Mouse (Mus musculus): ENCODE data around the gene Pdgfd. TPM values are rescaled to one million over a fixed set of nuclear protein-coding genes. Genes with fewer than 3 reads are reported as not detected.

The Pdgfd gene
- 1.9 and 2.2 TPM in 2 replicates for polyA plus RNA-seq (2015; fragmentation: Nextera tagmentation; extraction: Ambion mirVana)

DNA sequence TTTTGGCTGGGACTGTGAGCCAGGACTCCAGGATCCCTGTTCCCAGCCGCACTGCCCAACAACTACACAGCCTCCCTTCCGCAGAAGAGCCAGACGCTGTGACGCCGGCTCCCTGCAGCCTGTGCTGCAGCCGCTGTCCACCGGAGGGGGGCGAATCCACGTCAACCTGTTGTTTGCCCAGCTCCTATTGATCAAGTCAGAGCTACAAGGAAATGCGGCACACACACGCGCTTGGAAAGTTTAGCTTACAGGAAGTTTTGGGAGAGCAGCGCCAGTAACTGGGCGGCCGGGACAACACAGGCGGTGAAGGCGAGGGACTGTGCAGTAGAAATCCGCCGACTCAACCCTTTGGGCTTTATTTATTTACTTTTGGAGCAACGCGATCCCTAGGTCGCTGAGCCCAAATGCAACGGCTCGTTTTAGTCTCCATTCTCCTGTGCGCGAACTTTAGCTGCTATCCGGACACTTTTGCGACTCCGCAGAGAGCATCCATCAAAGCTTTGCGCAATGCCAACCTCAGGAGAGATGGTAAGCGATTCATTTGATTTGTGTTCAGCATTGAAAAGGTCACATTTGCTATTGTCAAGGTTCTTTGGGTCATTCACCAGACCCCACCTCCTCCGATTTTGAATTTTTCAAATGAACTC is at the start of gene Pdgfd:
Pdgfd (plus strand) TSS at position 194 of the 647 bp plus-strand sequence.
- peaks cover 9% of the 10 kb centered on the region for H3K4me1 ChIP-seq (replicated peaks; ENCODE audit: control insufficient read depth, insufficient read depth, low read length)
- H3K36me3 ChIP-seq (ENCODE audit: control insufficient read depth, insufficient read depth): no peaks in the 10 kb centered on the region
- WGBS: under 1% methylated on average over 32 of the region's 32 CpGs
- peak within 1 kb of the TSS; percentile 40 for H3K4me3 ChIP-seq (replicated peaks; ENCODE audit: low read length)
- peak within 1 kb of the TSS; percentile 69 for H3K4me2 ChIP-seq (ENCODE audit: low read length)
- no peaks in the 10 kb centered on the region for H3K9me3 ChIP-seq (ENCODE audit: control insufficient read depth, low read length)
- peak within 1 kb of the TSS; percentile 35 for H3K9ac ChIP-seq (replicated peaks; ENCODE audit: low read depth, low read length)
- H3K27ac ChIP-seq (ENCODE audit: low read length): no peak within 1 kb of the TSS
- H3K27me3 ChIP-seq (replicated peaks; ENCODE audit: control insufficient read depth, insufficient read depth, low read length): 0 out of 2 replicates have a peak, but pooled peaks cover 2% of the 10 kb centered on the region
- peak; percentile 93 for ATAC-seq

DNA sequence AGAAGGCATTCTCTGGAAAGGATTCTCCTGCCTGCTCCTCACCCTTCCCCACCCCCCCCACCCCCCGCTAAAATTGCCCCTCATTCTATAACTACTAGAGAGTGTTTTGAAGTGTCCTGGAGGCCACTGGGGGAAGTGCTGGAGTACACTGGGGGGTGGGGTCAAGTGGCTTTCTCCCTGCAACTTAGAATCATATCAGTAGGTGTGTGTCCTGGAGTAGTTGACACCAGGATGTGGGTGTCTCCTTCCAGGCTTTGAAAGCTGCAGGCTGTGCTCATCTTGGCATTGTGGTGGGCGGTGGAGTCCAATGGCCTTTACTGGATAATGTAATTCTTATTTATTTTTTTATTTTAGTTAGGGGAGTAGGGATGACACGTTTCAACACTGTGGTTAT is 651 bp downstream of the Pdgfd start:
- H3K9me3 ChIP-seq (ENCODE audit: control insufficient read depth, low read length): no peaks in the 10 kb centered on the region
- H3K9ac ChIP-seq (replicated peaks; ENCODE audit: low read depth, low read length): no peak overlapping the region
- H3K27me3 ChIP-seq (replicated peaks; ENCODE audit: control insufficient read depth, insufficient read depth, low read length): 0 out of 2 replicates have a peak, but pooled peaks cover 2% of the 10 kb centered on the region
- H3K27ac ChIP-seq (ENCODE audit: low read length): no peak overlapping the region
- H3K4me3 ChIP-seq (replicated peaks; ENCODE audit: low read length): peak overlapping the region; percentile 40
- WGBS: 56% methylated on average over 3 of the region's 3 CpGs
- peak; percentile 12; the same call in 1 of the 2 replicates for ATAC-seq
- H3K4me2 ChIP-seq (ENCODE audit: low read length): peak overlapping the region; percentile 69
- H3K4me1 ChIP-seq (replicated peaks; ENCODE audit: control insufficient read depth, insufficient read depth, low read length): peaks cover 9% of the 10 kb centered on the region
- H3K36me3 ChIP-seq (ENCODE audit: control insufficient read depth, insufficient read depth): no peaks in the 10 kb centered on the region

DNA sequence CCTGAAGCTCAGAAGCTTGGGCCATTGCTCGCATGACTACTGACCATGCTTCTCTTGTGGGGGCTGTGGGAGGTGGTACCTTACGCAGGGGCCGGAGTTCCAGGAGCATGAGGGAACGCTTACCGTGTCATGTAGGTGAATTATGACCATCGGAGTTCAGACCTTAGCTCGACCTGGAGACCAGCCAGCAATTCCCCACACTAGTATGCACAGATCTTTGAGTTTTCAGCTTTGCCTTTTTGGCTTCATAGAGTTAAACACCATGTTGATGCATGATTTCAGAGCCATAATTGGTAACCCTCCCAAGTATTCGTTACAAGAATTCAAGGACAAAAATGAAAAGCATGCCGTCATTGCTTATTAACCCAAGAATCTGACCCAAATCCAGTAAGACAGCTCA is 2.6 kb downstream of the Pdgfd start:
- Histone ChIP-seq H3K36me3 (ENCODE audit: control insufficient read depth, insufficient read depth) (no peaks in the 10 kb centered on the region), H3K4me2 (ENCODE audit: low read length) (no peak overlapping the region), H3K4me3 (replicated peaks; ENCODE audit: low read length) (no peak overlapping the region), H3K4me1 (replicated peaks; ENCODE audit: control insufficient read depth, insufficient read depth, low read length) (peaks cover 9% of the 10 kb centered on the region), H3K27me3 (replicated peaks; ENCODE audit: control insufficient read depth, insufficient read depth, low read length) (0 out of 2 replicates have a peak, but pooled peaks cover 2% of the 10 kb centered on the region), H3K9ac (replicated peaks; ENCODE audit: low read depth, low read length) (no peak overlapping the region), H3K27ac (ENCODE audit: low read length) (no peak overlapping the region), H3K9me3 (ENCODE audit: control insufficient read depth, low read length) (no peaks in the 10 kb centered on the region)
- 88% methylated on average over 9 of the region's 9 CpGs for WGBS
- no peak for ATAC-seq

- ATAC-seq: no peak
- 0 out of 2 replicates have a peak, but pooled peaks cover 2% of the 10 kb centered on the region for H3K27me3 ChIP-seq (replicated peaks; ENCODE audit: control insufficient read depth, insufficient read depth, low read length)
- no peak overlapping the region for H3K4me2 ChIP-seq (ENCODE audit: low read length)
- H3K9me3 ChIP-seq (ENCODE audit: control insufficient read depth, low read length): no peaks in the 10 kb centered on the region
- H3K4me1 ChIP-seq (replicated peaks; ENCODE audit: control insufficient read depth, insufficient read depth, low read length): peaks cover 8% of the 10 kb centered on the region
- WGBS: 87% methylated on average over 1 of the region's 1 CpGs
- no peak overlapping the region for H3K27ac ChIP-seq (ENCODE audit: low read length)
- H3K4me3 ChIP-seq (replicated peaks; ENCODE audit: low read length): no peak overlapping the region
- H3K36me3 ChIP-seq (ENCODE audit: control insufficient read depth, insufficient read depth): no peaks in the 10 kb centered on the region
- H3K9ac ChIP-seq (replicated peaks; ENCODE audit: low read depth, low read length): no peak overlapping the region
Observed at GRCm38 (mm10) chr9:6173276-6173675, 4.9 kb downstream of the Pdgfd start.

DNA sequence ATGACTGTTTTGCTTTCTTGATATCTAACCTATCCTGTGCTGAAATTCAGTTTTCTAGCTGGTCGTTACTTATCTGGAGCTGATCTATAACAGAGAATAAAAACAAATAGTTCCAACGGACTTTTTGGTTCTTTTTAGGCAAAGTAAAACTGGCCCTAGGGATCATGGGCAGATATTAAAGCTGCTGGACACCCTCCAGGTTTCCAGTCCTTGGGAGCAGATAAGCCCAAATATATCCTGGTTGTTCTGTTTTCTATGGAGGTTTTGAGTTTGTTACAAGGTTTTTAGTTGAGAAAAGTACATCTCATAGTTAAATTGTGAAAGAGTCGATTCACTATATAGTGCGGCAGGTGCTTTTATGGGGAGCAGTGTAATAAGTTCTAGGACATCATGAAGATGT is 7.3 kb downstream of the Pdgfd start:
- Histone ChIP-seq H3K9me3 (ENCODE audit: control insufficient read depth, low read length) (no peaks in the 10 kb centered on the region), H3K9ac (replicated peaks; ENCODE audit: low read depth, low read length) (no peak overlapping the region), H3K36me3 (ENCODE audit: control insufficient read depth, insufficient read depth) (no peaks in the 10 kb centered on the region), H3K4me3 (replicated peaks; ENCODE audit: low read length) (no peak overlapping the region), H3K27me3 (replicated peaks; ENCODE audit: control insufficient read depth, insufficient read depth, low read length) (no peaks in the 10 kb centered on the region), H3K4me1 (replicated peaks; ENCODE audit: control insufficient read depth, insufficient read depth, low read length) (no peaks in the 10 kb centered on the region), H3K4me2 (ENCODE audit: low read length) (no peak overlapping the region), H3K27ac (ENCODE audit: low read length) (no peak overlapping the region)
- no peak for ATAC-seq
- 85% methylated on average over 4 of the region's 4 CpGs for WGBS

GRCm38 (mm10) chr9:6182307-6182923 is 14.0 kb downstream of the Pdgfd start:
- Histone ChIP-seq H3K9ac (replicated peaks; ENCODE audit: low read depth, low read length) (no peak overlapping the region), H3K4me2 (ENCODE audit: low read length) (no peak overlapping the region), H3K27me3 (replicated peaks; ENCODE audit: control insufficient read depth, insufficient read depth, low read length) (no peaks in the 10 kb centered on the region), H3K9me3 (ENCODE audit: control insufficient read depth, low read length) (no peaks in the 10 kb centered on the region), H3K27ac (ENCODE audit: low read length) (no peak overlapping the region), H3K4me1 (replicated peaks; ENCODE audit: control insufficient read depth, insufficient read depth, low read length) (no peaks in the 10 kb centered on the region), H3K36me3 (ENCODE audit: control insufficient read depth, insufficient read depth) (no peaks in the 10 kb centered on the region), H3K4me3 (replicated peaks; ENCODE audit: low read length) (no peak overlapping the region)
- ATAC-seq: no peak
- 90% methylated on average over 3 of the region's 3 CpGs for WGBS

DNA sequence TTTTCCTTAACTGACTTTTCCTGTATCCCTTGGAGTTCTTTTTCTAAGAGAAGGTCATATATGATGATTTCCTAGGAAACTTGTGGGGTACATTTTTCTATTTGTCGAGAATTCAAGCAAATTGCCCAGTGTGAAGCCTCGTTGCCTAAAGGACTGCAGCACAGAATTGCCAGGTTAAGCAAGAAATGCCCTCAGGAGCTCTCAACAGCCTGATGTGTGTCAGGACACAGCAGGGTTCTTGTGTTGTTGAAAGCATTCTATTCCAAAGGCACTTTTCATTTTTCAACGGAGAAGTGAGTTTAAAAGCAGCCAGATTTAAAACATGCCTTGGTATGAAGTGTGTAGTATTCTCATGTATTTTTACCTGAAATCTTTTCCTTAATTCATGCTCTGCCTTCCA is 19.6 kb downstream of the Pdgfd start:
- no peaks in the 10 kb centered on the region for H3K27me3 ChIP-seq (replicated peaks; ENCODE audit: control insufficient read depth, insufficient read depth, low read length)
- ATAC-seq: no peak
- no peaks in the 10 kb centered on the region for H3K36me3 ChIP-seq (ENCODE audit: control insufficient read depth, insufficient read depth)
- H3K9me3 ChIP-seq (ENCODE audit: control insufficient read depth, low read length): no peaks in the 10 kb centered on the region
- H3K4me1 ChIP-seq (replicated peaks; ENCODE audit: control insufficient read depth, insufficient read depth, low read length): no peaks in the 10 kb centered on the region
- 4% methylated on average over 3 of the region's 3 CpGs for WGBS
- H3K4me3 ChIP-seq (replicated peaks; ENCODE audit: low read length): no peak overlapping the region
- H3K9ac ChIP-seq (replicated peaks; ENCODE audit: low read depth, low read length): no peak overlapping the region
- H3K4me2 ChIP-seq (ENCODE audit: low read length): no peak overlapping the region
- no peak overlapping the region for H3K27ac ChIP-seq (ENCODE audit: low read length)

DNA sequence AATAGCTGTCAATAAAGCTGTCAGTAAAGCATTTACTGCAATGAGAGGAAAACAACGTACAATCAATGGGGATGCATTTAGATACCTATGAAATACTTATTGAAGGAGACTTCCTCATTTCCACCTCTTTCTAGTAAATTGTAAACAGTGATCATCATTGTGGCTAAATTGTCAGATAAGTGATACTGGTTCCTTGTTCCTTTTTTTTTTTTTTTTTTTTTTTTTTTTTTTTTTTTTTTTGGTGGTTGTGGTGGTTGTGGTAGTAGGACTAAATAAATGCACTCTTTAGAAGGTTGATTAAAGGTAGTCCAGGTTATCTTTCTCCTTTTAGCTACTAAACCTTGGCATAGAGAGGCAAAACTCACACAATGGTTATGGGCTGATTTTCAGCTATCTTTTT is 25.0 kb downstream of the Pdgfd start:
- no peaks in the 10 kb centered on the region for H3K9me3 ChIP-seq (ENCODE audit: control insufficient read depth, low read length)
- no peaks in the 10 kb centered on the region for H3K36me3 ChIP-seq (ENCODE audit: control insufficient read depth, insufficient read depth)
- 7% methylated on average over 1 of the region's 1 CpGs for WGBS
- no peak overlapping the region for H3K27ac ChIP-seq (ENCODE audit: low read length)
- no peak overlapping the region for H3K9ac ChIP-seq (replicated peaks; ENCODE audit: low read depth, low read length)
- no peaks in the 10 kb centered on the region for H3K4me1 ChIP-seq (replicated peaks; ENCODE audit: control insufficient read depth, insufficient read depth, low read length)
- no peak overlapping the region for H3K4me2 ChIP-seq (ENCODE audit: low read length)
- no peak for ATAC-seq
- H3K27me3 ChIP-seq (replicated peaks; ENCODE audit: control insufficient read depth, insufficient read depth, low read length): no peaks in the 10 kb centered on the region
- no peak overlapping the region for H3K4me3 ChIP-seq (replicated peaks; ENCODE audit: low read length)

DNA sequence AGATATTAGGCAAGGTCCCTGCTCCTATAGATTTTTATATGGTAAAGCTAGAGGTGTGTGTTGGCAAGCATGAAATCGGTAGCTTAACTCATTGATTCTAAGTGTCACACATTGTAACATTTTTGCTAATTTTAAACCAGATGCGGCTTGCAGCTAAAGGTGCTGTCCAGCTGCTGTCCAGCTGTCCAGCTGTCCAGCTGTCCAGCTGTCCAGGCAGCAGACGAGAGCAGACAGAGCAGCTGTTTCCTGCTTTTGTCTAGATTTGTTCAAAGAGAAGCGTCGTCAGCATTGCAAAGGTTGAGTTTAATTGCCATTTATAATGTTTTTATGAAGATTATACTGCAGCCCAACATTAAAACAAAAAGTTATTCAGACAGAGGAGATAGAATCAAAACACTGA is 44.5 kb downstream of the Pdgfd start:
- Histone ChIP-seq H3K9me3 (ENCODE audit: control insufficient read depth, low read length) (no peaks in the 10 kb centered on the region), H3K27me3 (replicated peaks; ENCODE audit: control insufficient read depth, insufficient read depth, low read length) (no peaks in the 10 kb centered on the region), H3K9ac (replicated peaks; ENCODE audit: low read depth, low read length) (no peak overlapping the region), H3K4me1 (replicated peaks; ENCODE audit: control insufficient read depth, insufficient read depth, low read length) (no peaks in the 10 kb centered on the region), H3K27ac (ENCODE audit: low read length) (no peak overlapping the region), H3K36me3 (ENCODE audit: control insufficient read depth, insufficient read depth) (no peaks in the 10 kb centered on the region), H3K4me3 (replicated peaks; ENCODE audit: low read length) (no peak overlapping the region), H3K4me2 (ENCODE audit: low read length) (no peak overlapping the region)
- no peak for ATAC-seq
- 72% methylated on average over 5 of the region's 5 CpGs for WGBS
